ENCODE assay signal across 17 mouse cellular contexts in the genomic region with DNA sequence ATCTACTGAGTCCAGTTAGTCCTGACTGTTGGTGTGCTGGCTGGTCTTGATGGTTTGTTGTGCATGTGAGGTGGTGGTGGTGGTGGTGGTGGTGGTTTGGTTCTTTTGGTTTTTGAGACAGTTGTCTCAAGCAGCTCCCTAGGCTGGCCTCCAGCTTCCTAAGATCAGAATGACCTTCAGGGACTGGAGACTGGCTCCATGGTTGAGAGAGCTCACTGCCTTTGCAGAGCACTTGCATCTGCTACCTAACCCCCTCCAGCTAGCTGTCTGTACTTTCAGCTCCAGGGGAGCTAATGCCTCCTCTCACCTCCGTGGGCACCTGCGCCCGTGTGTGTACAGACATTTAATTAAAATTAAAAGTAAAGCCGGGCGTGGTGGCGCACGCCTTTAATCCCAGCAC.
"Had no signal": no experiment of that assay in that cellular context is flagged by ENCODE, and none has a peak within 500 bp of the region (broad histone marks: within the 10 kb centered on the region; RNA-seq: fewer than 3 reads in every experiment).

No protein-coding gene starts in this region.

- ATAC-seq: lung, postnatal 0 days; midbrain, embryonic 13.5 days; midbrain, embryonic 15.5 days had no signal

- H3K36me3 ChIP-seq: midbrain, embryonic 15.5 days had no signal

- H3K4me2 ChIP-seq: lung, embryonic 15.5 days; midbrain, embryonic 11.5 days; midbrain, embryonic 13.5 days; midbrain, embryonic 15.5 days; neural tube, embryonic 12.5 days; stomach, embryonic 15.5 days had no signal

- DNase-seq: lung, adult 2 months; lung, postnatal 14 days; lung, postnatal 36 days; right cerebral cortex, postnatal 14 days; thymus, adult 2 months; thymus, postnatal 25 days; thymus, postnatal 4 days had no signal

- H3K9ac ChIP-seq: lung, embryonic 15.5 days; midbrain, embryonic 13.5 days; midbrain, embryonic 15.5 days; neural tube, embryonic 12.5 days; stomach, embryonic 15.5 days had no signal

- H3K9me3 ChIP-seq: lung, embryonic 15.5 days; megakaryocyte, embryonic 14.5 days; midbrain, embryonic 13.5 days; midbrain, embryonic 15.5 days; neural tube, embryonic 12.5 days; stomach, embryonic 15.5 days had no signal

- H3K4me3 ChIP-seq: lung, embryonic 15.5 days; megakaryocyte, embryonic 14.5 days; midbrain, embryonic 13.5 days; midbrain, embryonic 15.5 days; neural tube, embryonic 12.5 days; stomach, embryonic 15.5 days had no signal

- H3K27me3 ChIP-seq: lung, embryonic 15.5 days; megakaryocyte, embryonic 14.5 days; midbrain, embryonic 13.5 days; midbrain, embryonic 15.5 days; neural tube, embryonic 12.5 days; stomach, embryonic 15.5 days had no signal

- H3K27ac ChIP-seq: lung, embryonic 15.5 days; macrophage; midbrain, embryonic 13.5 days; midbrain, embryonic 15.5 days; neural tube, embryonic 12.5 days; stomach, embryonic 15.5 days; stomach, postnatal 0 days had no signal
